Mouse (Mus musculus) cerebellum, adult 11 months (tissue): ENCODE measurements around the gene Vmn1r172.
"Not testable (repeated sequence)": the region's sequence is repeated elsewhere in the genome, so short reads cannot be mapped to it uniquely, and the experiment has no call there.

Experiments used
- DNase-seq: peaks from one replicate; pipeline ENCODE4 v3.0.0; 2022

Vmn1r172 gene

DNA sequence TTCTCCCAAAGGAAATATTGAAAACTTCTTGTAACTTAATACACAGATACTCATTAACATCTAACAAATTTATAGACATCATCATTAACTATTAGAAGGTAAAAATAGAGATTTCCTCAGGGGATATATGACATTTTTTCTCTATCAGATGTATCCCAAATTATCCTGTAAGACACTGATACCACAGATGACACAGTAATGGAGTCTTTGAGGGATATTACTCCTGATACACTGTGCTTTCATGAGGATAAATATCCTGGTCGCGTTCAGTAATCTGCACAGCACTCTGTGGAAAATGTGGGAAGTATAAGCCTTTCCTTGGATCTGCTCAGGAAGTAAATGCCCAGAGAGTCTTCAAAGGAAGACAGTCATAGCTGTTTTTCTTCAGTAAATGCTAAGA is at the start of gene Vmn1r172:
Vmn1r172 (plus strand) TSS at position 301 of the 400 bp plus-strand sequence.
- no peak for DNase-seq

DNA sequence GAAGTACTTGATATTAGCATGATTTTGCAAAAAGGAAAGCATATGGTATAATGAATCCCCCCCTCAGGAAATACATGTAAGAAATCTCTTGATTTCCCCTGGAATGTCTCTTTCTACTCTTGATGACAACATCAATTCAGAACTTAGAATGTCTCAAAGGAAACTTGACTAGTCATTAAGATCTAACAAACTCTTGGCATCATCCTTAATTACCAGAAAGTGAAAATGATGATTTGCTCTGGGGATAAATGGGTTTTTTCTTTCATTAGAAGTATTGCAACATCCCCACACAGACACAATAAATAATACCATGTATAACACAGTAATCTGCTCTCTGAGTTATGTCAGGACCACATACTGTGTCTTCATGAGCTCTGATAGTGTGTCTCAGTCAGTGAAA is 27.7 kb upstream of the Vmn1r172 start, which contains the start of gene Vmn1r171:
Vmn1r171 (plus strand) TSS at position 301 of the 400 bp plus-strand sequence.
- no peak for DNase-seq

DNA sequence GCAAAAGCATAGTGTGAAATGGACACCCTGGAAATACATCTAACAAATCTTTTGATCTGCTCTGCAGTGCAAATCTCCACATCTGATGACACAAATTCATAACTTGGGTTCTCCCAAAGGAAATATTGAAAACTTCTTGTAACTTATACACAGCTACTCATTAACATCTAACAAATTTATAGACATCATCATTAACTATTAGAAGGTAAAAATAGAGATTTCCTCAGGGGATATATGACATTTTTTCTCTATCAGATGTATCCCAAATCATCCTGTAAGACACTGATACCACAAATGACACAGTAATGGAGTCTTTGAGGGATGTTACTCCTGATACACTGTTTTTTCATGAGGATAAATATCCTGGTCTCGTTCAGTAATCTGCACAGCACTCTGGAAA is 42.3 kb downstream of the Vmn1r172 start, which contains the start of gene Vmn1r173:
Vmn1r173 (plus strand) TSS at position 301 of the 400 bp plus-strand sequence.
- DNase-seq: not testable (repeated sequence)
